Mouse (Mus musculus): ENCODE measurements around the gene Acsm3. TPM values are rescaled to one million over a fixed set of nuclear protein-coding genes. Genes with fewer than 3 reads are reported as not detected.

The Acsm3 gene
- total and polyA plus RNA-seq, 2 experiments from 2014 or later, result 0.09 TPM; not detected in 1

DNA sequence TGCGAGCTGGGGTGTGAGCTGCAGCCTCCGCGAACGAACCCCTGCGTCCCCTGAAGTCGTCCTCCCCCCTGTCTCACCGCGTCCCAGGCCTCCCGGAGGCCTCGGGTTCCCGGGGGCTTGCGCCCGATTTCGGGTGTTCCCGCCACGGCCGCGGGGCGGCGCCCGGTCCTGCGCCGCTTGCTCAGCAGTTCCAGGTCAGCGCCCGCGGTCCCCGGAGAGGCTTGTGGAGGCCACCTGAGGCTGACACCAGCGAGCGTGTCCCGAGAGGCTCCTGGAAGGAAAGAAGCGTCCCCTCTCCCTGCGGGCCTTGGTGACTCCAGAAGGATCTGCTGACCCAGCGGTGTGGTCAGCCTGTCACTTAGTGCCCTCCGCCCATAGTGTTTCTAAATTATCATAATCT is 16.4 kb upstream of the Acsm3 start:
- no peaks in the 10 kb centered on the region for H3K36me3 ChIP-seq (ENCODE audit: insufficient read depth, low read length)
- WGBS, result 10% methylated on average over 34 of the region's 34 CpGs
- no peaks in the 10 kb centered on the region for H3K27me3 ChIP-seq (ENCODE audit: insufficient read depth, low read length)
- no peak overlapping the region for H3K27ac ChIP-seq
- no peak for TF ChIP-seq CTCF (IDR thresholded peaks at IDR 0.05; ENCODE audit: low read depth)
- DNase-seq (ENCODE audit: low spot score) (peak; percentile 18), ATAC-seq (peak; percentile 35; the same call in 1 of the 2 replicates)
- no peak overlapping the region for H3K9ac ChIP-seq (replicated peaks; ENCODE audit: low read length)
- peak overlapping the region; percentile 43 for H3K4me2 ChIP-seq (ENCODE audit: low read depth, low read length)
- no peak overlapping the region for H3K4me3 ChIP-seq (ENCODE audit: low read length)
- H3K9me3 ChIP-seq (ENCODE audit: low read length), result no peaks in the 10 kb centered on the region
- H3K4me1 ChIP-seq (ENCODE audit: insufficient read depth, low read length), result no peaks in the 10 kb centered on the region

DNA sequence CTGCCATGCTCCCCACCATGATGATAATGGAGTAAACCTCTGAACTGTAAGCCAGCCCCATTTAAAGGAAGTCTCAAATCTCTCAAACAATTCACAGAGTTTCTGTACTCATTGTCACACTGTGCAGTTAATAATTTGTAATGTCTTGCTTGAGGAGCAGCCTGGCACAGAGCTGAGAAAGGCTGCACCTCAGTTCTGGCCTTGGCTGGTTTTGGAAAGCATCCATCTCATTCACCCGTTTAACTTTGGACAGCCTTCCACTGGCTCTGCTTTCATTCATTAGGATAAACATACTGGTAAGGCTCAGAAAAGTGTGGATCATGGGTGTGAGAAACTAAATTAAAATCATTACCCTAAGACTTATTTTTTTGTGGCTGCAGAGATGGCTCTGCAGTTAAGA is 14.9 kb upstream of the Acsm3 start:
- no peak overlapping the region for H3K27ac ChIP-seq
- H3K9ac ChIP-seq (replicated peaks; ENCODE audit: low read length), result no peak overlapping the region
- TF ChIP-seq CTCF (IDR thresholded peaks at IDR 0.05; ENCODE audit: low read depth), result no peak
- H3K4me1 ChIP-seq (ENCODE audit: insufficient read depth, low read length), result no peaks in the 10 kb centered on the region
- DNase-seq (ENCODE audit: low spot score), result no peak
- no peak overlapping the region for H3K4me2 ChIP-seq (ENCODE audit: low read depth, low read length)
- H3K4me3 ChIP-seq (ENCODE audit: low read length), result no peak overlapping the region
- no peak for ATAC-seq
- no peaks in the 10 kb centered on the region for H3K9me3 ChIP-seq (ENCODE audit: low read length)
- H3K36me3 ChIP-seq (ENCODE audit: insufficient read depth, low read length), result no peaks in the 10 kb centered on the region
- WGBS, result 41% methylated on average over 1 of the region's 1 CpGs
- no peaks in the 10 kb centered on the region for H3K27me3 ChIP-seq (ENCODE audit: insufficient read depth, low read length)

DNA sequence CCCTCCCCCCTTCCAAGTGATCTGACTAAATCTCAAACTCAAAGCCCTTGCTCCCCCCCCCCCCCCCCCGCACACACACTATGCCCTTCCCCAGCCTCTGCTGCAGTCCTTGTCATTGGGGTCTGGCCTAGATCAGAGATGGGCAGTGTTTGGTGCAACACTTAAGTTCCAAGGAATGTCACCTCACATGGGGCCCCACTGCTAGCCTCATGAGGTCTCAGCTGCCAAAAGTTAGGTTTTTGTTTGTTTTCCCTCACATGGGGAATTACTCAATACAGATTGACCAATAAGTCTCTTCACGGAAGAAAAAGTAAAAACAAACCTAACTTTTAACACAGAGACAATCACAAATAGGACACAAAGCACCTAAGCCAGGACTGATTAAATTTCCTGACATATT is 12.0 kb upstream of the Acsm3 start:
- Histone ChIP-seq H3K27ac (no peak overlapping the region), H3K9ac (replicated peaks; ENCODE audit: low read length) (no peak overlapping the region), H3K36me3 (ENCODE audit: insufficient read depth, low read length) (no peaks in the 10 kb centered on the region), H3K9me3 (ENCODE audit: low read length) (no peaks in the 10 kb centered on the region), H3K4me2 (ENCODE audit: low read depth, low read length) (no peak overlapping the region), H3K27me3 (ENCODE audit: insufficient read depth, low read length) (no peaks in the 10 kb centered on the region), H3K4me1 (ENCODE audit: insufficient read depth, low read length) (no peaks in the 10 kb centered on the region), H3K4me3 (ENCODE audit: low read length) (no peak overlapping the region)
- TF ChIP-seq CTCF (IDR thresholded peaks at IDR 0.05; ENCODE audit: low read depth), result no peak
- no peak for ATAC-seq
- WGBS, result 83% methylated on average over 1 of the region's 2 CpGs
- no peak for DNase-seq (ENCODE audit: low spot score)

DNA sequence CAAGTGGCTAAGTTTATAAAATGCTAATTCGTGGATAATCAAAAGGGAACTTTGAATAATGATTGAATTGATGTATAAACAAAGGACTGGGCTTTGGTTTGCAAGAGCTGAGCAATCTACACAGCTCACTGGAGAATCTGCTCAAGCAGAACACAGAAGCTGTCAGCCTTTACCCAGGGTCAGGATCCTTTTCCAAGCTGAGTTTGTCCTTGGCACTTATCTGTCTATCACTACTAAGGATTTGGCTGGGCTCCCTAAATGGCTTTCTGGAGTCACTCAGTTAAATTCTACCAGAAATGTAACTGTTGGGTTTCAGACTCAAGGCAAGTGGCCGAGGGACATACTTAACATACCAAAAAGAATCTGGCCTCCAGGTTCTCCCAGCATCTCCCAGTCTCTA is 10.8 kb upstream of the Acsm3 start:
- no peak overlapping the region for H3K9ac ChIP-seq (replicated peaks; ENCODE audit: low read length)
- H3K9me3 ChIP-seq (ENCODE audit: low read length), result no peaks in the 10 kb centered on the region
- WGBS, result 48% methylated on average over 2 of the region's 2 CpGs
- no peak for ATAC-seq
- no peaks in the 10 kb centered on the region for H3K27me3 ChIP-seq (ENCODE audit: insufficient read depth, low read length)
- no peak for DNase-seq (ENCODE audit: low spot score)
- no peak overlapping the region for H3K4me2 ChIP-seq (ENCODE audit: low read depth, low read length)
- no peaks in the 10 kb centered on the region for H3K4me1 ChIP-seq (ENCODE audit: insufficient read depth, low read length)
- H3K4me3 ChIP-seq (ENCODE audit: low read length), result no peak overlapping the region
- no peaks in the 10 kb centered on the region for H3K36me3 ChIP-seq (ENCODE audit: insufficient read depth, low read length)
- TF ChIP-seq CTCF (IDR thresholded peaks at IDR 0.05; ENCODE audit: low read depth), result no peak
- no peak overlapping the region for H3K27ac ChIP-seq

DNA sequence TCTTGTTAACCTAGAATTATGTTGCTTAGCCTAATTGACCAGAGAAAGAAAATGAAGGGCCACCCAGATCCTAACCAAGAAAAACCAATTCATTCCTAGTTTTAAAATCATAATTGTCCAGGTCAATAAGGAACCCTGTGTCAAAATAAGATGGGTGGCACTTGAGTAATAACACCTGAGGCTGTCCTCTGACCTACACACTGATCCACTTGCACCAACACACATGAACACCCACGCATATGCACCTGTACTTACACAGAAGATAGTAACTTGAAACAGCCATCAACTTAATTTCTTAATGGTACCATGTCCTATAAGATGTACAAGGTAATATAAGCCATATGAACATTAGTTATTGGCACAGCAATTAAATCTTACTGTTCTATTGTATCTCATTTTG is 7.0 kb upstream of the Acsm3 start:
- DNase-seq (ENCODE audit: low spot score), result no peak
- Histone ChIP-seq H3K27me3 (ENCODE audit: insufficient read depth, low read length) (no peaks in the 10 kb centered on the region), H3K27ac (no peak overlapping the region), H3K4me1 (ENCODE audit: insufficient read depth, low read length) (no peaks in the 10 kb centered on the region), H3K36me3 (ENCODE audit: insufficient read depth, low read length) (no peaks in the 10 kb centered on the region), H3K9me3 (ENCODE audit: low read length) (no peaks in the 10 kb centered on the region), H3K9ac (replicated peaks; ENCODE audit: low read length) (no peak overlapping the region), H3K4me2 (ENCODE audit: low read depth, low read length) (no peak overlapping the region), H3K4me3 (ENCODE audit: low read length) (no peak overlapping the region)
- TF ChIP-seq CTCF (IDR thresholded peaks at IDR 0.05; ENCODE audit: low read depth), result no peak
- 88% methylated on average over 1 of the region's 1 CpGs for WGBS
- ATAC-seq, result no peak

DNA sequence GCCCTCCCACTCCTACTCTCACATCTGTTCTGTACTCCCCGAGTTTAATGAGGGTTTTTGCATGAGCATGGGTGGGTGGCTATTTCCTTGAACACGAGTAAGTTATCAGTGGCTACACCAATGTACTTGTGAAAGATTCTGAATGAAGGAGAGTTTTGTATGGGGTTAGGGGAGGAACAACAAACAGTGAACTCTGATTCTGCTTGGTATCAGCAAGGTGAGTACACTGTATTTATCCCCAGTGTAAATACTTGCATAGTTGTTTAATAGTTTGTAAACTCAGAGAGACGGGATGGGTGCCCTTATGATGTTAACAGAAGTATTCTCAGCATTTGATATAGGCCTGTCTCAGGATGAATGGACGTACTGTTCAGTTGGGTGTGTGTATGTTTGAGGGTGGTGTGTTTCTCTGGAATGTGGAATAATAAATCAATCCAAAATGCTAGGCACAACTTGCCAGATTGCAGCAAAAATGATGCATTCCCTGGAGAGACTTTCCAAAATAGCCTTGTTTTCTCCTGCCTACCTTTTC is 1.5 kb downstream of the Acsm3 start:
- no peak overlapping the region for H3K4me2 ChIP-seq (ENCODE audit: low read depth, low read length)
- no peaks in the 10 kb centered on the region for H3K9me3 ChIP-seq (ENCODE audit: low read length)
- no peak overlapping the region for H3K4me3 ChIP-seq (ENCODE audit: low read length)
- no peaks in the 10 kb centered on the region for H3K4me1 ChIP-seq (ENCODE audit: insufficient read depth, low read length)
- DNase-seq (ENCODE audit: low spot score) (no peak), ATAC-seq (no peak)
- no peak for TF ChIP-seq CTCF (IDR thresholded peaks at IDR 0.05; ENCODE audit: low read depth)
- no peak overlapping the region for H3K9ac ChIP-seq (replicated peaks; ENCODE audit: low read length)
- no peaks in the 10 kb centered on the region for H3K27me3 ChIP-seq (ENCODE audit: insufficient read depth, low read length)
- no peak overlapping the region for H3K27ac ChIP-seq
- 69% methylated on average over 4 of the region's 4 CpGs for WGBS
- no peaks in the 10 kb centered on the region for H3K36me3 ChIP-seq (ENCODE audit: insufficient read depth, low read length)

DNA sequence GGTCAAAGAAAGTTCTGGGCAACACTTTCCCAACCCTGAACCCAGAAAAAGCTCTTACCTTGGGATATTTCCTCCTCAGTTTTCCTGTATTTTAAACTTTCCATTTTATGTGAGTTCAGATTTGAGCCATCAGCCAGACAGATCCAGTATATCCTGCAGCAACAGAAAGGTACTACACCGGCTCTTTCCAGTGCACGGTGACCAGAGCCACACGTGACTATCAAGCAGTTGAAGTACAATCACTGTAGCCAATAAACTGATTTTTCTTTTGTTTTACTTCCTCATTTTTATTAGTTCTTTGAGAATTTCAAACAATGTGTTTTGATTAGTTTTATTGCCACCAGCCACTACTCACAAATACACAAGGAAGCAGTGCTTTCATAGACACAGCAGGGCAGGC is 3.7 kb downstream of the Acsm3 start:
- WGBS, result 98% methylated on average over 3 of the region's 3 CpGs
- no peaks in the 10 kb centered on the region for H3K36me3 ChIP-seq (ENCODE audit: insufficient read depth, low read length)
- no peak overlapping the region for H3K27ac ChIP-seq
- DNase-seq (ENCODE audit: low spot score) (no peak), ATAC-seq (no peak)
- no peaks in the 10 kb centered on the region for H3K9me3 ChIP-seq (ENCODE audit: low read length)
- no peak overlapping the region for H3K4me2 ChIP-seq (ENCODE audit: low read depth, low read length)
- H3K4me3 ChIP-seq (ENCODE audit: low read length), result no peak overlapping the region
- no peaks in the 10 kb centered on the region for H3K4me1 ChIP-seq (ENCODE audit: insufficient read depth, low read length)
- no peak overlapping the region for H3K9ac ChIP-seq (replicated peaks; ENCODE audit: low read length)
- H3K27me3 ChIP-seq (ENCODE audit: insufficient read depth, low read length), result no peaks in the 10 kb centered on the region
- TF ChIP-seq CTCF (IDR thresholded peaks at IDR 0.05; ENCODE audit: low read depth), result no peak
